Mouse (Mus musculus): ENCODE measurements at regions not wholly inside any gene's neighbourhood (a gene's known extent, or its start where the extent isn't known, plus 50 kb on each side); places are given as distances from the start of the nearest gene placed in this dataset.

DNA sequence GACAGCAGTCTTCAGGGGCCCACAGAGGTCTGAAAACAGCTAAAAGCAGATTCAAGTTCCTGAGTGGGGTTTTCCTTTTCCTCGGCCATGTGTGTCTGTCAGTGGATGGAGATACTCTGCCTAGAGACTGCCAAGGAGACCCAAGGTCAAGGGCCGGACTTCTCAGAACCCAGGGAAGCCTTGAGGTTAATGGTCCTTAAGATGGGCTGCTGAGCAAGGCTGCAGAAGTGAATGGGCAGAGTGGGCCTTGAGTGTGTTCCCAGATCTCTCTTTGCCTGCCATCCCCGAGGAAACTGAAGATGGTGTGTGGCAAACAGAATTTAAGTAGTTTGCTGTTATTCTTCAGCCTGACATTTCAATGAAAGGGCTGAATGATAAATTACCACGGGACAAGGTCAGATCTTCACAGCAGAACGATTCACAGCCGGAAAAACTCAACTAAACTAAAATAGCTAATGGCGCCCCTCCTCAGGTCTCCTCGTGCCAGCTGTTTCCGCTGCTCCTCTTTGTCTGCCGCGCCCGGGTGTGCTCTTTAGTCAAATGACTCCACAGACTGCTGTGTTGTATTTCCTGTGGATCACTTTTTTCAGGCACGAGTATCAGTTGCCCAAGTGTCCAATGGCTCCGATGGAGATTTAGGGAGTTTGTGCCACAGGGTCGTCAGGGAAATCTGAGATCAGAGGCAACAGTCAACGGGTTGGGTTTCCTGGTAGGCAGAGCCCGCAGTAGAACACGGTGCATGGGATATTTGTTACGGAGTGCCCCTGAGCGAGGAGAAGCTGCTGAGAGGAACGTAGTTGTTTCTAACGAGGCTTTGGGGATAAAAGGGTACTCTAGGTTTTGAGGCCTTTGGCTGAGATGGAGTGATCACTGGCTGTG, 93.5 kb upstream of the Tut7 start:
- no peak for DNase-seq (ENCODE audit: low read depth, low spot score)

DNA sequence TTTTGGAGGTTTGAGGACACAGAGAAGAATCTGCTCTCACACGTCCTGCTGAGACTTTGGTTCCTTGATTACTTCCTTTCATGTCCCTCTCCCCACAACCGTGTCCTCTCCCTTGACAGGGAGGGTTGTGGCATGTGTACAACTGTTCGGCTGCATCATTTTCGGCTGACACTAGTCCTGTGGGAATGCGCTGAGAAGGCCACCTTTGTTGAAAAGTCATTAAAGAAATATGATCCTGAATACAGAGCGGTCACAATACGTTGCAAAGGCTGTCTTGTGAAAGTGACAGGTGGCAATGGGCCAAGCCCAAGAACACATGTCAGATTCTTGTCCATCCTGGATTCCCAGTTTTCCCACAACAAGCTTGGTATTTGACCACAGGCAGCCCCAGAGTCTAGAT, 92.8 kb upstream of the Tut7 start:
- DNase-seq (ENCODE audit: low read depth, low spot score) = no peak

DNA sequence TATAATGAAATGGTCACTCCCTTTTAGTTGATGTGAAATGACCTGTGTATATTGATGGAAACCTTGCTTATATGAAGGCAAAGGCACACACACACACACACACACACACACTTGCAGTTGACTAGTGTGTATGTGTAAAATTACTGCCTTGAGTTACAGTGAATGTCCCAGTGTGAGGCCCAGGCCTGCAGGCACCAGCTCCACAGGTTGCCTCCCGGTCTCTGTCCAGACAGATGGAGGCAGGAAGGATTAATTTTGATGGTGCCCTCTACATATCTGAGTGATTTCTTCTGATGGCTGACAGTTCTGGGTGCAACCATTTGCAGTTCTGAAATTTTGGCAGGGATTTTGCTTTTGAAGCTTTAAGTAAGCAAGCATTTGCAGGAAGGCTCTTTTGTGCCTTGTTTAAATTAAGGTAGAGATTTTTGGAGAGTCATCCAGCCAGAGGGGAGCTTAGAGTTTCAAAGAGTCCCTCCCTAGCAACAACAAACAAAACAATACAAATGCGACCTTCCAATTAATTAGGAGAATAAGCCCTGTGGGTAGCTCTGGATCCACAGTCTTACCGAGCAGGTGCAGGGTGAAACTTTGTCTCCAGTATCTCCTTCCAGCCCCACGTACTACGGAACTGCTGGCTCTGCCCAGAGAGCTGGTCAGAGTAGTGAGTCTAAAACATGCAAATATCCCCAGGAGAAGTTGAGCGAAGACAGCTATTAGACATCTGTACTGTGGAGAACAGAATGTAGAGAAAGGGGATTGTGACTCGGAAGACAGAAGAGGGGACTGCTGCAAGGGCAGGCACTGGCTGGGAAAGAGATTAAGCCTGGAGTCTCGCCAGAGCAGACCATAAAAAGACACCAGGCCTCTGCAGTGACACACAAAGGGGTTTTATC, 87.5 kb upstream of the Tut7 start:
- no peak for DNase-seq (ENCODE audit: low read depth, low spot score)

DNA sequence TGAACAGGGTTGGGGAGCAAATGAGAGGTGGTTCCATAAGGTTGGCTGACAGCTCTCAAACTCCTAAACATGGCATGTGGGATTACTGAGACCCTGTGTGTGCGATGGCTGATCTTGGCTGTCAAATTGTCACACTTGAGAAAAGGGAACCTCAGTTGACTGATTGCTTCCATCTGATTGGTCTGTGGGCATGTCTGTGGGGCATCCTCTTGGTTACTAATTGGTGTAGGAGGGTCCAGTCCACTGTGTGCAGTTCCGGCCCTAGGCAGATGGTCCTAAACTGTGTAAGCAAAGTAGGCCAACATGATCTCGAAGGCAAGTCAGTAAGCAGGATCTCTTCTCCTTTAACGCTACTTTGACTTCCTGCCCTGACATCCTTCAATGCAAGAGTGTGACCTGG, 86.5 kb upstream of the Tut7 start:
- no peak for DNase-seq (ENCODE audit: low read depth, low spot score)

DNA sequence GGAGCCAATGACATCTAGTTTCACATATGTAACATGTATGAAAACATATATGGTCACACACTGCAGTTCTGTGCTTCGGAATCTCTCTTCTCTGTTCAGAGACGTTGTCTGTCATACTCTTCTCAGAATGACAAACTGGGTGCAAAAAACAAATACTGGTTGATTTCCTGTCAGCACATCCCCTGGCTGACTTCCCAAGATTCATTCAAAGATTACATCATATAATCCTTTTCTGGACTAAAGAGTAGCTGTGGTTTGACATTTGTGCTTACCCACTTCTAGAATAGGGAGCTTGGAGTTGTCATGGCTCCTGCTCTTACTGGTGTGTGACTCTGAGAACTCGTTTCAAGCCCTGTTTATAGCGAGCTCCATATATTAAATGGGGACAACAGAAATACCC, 85.8 kb upstream of the Tut7 start:
- no peak for DNase-seq (ENCODE audit: low read depth, low spot score)

DNA sequence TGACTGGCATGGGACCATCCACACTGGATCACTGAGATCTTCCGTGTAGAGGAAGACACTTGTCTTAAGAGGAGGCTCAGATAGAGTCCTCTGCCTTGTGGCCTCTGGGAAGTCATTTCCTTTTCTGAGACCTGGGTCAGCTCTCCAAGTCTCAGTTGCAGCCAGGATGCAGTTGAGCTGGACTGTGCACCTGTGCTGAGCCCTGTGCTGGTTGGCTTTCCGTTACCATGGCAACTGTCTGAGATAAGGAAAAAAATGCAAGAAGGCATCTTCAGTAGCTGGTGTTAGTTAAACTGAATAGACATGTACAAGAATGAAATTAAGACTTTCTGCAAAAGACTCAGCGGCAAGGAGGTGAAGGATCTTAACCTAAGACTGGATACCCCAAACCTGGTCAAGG, 82.5 kb upstream of the Tut7 start:
- DNase-seq (ENCODE audit: low read depth, low spot score) = no peak

DNA sequence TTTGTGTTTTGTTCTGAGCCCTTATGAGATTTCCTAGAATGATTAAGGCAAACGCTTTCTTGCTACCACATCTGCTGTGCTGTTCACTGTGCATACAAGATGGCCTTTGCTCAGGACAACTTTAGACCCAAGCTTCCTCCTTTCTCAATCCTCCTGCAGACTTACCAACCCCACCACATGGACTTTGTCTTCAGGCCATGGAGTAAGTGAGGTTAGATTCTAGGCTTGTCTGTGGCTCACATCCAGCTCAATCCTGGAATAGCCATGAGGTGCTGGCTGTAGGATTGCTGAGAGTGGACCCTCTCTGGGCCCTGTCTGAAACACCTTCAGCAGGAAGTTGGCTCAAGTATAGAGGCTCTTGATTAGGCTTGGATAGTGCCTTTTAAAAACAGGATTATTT, 81.5 kb upstream of the Tut7 start:
- DNase-seq (ENCODE audit: low read depth, low spot score) = no peak

DNA sequence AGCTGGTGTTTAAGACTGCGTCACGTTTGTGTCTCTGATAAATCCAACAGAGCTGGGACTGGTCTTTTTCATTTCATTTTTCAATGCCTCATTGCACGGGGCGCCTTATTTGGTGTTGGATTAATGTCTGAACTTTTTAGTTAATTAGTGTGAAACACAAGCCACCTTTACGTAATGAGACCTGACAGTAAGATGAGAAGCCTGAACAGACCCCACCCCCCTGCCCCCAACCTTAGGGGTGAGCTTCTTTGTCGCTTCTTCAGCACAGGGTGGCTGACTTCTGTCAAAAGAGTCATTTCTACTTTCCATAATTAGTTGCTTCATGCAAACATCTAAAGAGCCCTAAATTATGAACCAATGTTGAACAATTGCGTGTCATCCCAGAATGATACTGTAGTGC, 76.6 kb upstream of the Tut7 start:
- DNase-seq (ENCODE audit: low read depth, low spot score) = no peak

DNA sequence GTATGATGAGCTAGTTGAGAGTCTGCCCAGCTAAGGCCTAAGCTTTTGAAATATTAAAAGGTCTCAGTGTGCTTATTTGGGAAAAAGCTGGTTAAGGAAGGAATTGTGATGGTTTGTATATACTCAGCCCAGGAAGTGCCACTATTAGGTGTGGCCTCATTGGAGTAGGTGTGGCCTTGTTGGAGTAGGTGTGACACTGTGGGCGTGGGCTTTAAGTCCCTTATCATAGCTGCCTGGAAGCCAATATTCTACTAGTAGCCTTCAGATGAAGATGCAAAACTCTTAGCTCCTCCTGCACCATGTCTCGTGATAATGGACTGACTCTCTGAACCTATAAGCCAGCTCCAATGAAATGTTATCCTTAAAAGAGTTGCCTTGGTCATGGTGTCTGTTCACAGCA, 72.8 kb upstream of the Tut7 start:
- no peak for DNase-seq (ENCODE audit: low read depth, low spot score)

DNA sequence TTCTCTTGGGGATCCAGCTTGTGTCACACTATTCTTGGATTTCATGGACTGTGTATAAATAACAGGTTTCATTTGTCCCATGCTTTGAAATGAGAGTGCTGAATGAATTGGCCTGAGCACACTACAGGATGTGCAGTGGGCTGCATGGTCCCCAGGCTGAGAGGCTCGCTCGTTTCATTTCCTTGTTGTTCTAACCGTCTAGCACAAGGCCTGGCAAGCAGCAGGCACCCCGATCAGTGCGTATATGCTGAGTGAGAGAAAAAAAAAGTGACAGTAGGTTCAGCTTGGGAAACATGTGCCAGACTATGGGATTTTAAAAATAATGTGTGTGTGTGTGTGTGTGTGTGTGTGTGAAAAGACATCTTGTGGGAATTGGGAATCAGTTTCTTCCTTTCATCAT, 71.1 kb upstream of the Tut7 start:
- no peak for DNase-seq (ENCODE audit: low read depth, low spot score)

DNA sequence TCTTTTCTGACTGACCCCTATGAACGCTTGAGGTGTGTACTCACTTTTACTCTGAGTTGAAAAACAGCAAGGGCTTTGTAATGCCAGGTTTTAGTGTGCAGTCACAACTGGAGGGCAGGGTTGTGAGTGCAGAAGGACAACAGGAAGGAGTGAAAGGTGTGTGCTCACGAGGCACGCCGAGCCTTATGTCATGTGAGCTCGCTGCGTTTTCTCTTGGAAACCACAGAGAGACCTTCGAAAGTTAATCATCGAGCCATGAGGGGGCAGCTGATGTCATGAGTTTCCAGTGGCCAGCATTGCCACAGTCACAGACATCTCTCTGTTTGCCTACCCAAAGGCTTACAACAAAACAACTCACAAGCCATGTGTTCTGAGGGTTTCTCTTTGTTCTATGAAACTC, 70.0 kb upstream of the Tut7 start:
- DNase-seq (ENCODE audit: low read depth, low spot score) = no peak

DNA sequence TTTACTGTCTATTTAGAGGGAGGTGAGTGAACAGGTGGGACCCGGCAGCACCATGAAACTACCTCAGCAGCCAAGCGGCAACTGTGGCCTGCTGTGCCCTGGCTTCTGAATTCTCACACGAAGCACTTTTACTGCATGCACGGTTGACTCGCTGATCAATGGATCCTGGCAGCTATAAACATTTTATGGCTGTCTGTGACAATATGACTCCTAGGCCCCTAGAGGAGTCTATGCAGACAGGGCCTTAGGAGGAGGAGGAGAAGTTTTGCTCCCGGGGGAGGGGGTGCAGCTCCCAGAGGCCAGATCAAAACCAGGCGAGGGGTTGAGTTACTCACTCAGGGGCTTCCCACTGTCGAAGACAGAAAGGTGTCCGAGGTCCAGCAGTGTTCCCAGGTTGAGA, 69.4 kb upstream of the Tut7 start:
- DNase-seq (ENCODE audit: low read depth, low spot score) = peak; percentile 69

DNA sequence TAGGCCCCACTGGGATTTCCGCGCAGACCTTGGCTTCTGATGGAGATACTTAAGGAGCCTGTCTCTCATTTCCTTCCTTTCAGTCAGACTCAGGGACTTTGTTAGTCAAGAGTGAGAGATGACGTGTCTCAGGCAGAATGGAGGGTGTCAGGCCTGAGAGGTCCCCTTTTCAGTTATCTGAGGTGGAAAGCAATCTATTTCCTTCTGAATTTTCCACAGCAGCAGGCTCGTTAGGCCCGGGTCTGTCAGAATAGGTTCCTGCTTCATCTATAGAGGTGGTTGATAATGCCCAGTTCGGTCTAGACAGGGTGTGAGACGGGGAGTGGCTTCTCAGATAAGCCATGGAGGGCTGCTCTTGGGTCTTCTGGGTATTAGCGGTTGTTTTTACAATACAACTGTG, 68.8 kb upstream of the Tut7 start:
- no peak for DNase-seq (ENCODE audit: low read depth, low spot score)

DNA sequence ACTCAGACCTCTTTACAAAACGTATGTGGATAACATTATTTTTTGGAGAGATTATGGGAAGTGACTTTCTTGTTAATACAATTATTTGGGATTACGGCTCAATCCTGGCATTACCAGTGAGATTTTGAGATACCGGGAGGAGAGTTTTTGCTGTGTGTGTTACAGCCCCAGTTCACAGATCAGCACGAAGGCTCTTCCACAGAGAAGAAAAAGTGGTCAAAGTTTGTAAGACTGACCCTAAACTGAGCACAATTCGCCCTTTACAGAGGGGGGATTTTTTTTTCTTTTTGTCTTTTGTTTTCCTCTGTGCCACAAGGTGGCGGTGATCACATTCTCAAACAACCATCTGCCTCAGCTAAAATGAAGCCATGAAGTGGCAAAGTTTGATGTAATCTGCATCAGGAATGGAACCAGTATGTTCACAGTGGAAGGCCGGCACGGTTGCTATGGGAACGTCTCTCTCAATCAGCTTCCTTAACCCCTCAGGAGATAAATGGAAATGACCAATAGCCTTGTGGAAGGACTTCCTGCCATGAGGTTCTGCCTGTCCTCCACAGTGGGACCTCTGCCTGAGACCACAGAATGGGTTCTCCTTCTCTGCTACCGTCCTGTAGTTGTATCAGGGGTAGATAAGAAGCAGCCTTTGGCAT, 66.6 kb upstream of the Tut7 start:
- peak; percentile 84 for DNase-seq (ENCODE audit: low read depth, low spot score)

DNA sequence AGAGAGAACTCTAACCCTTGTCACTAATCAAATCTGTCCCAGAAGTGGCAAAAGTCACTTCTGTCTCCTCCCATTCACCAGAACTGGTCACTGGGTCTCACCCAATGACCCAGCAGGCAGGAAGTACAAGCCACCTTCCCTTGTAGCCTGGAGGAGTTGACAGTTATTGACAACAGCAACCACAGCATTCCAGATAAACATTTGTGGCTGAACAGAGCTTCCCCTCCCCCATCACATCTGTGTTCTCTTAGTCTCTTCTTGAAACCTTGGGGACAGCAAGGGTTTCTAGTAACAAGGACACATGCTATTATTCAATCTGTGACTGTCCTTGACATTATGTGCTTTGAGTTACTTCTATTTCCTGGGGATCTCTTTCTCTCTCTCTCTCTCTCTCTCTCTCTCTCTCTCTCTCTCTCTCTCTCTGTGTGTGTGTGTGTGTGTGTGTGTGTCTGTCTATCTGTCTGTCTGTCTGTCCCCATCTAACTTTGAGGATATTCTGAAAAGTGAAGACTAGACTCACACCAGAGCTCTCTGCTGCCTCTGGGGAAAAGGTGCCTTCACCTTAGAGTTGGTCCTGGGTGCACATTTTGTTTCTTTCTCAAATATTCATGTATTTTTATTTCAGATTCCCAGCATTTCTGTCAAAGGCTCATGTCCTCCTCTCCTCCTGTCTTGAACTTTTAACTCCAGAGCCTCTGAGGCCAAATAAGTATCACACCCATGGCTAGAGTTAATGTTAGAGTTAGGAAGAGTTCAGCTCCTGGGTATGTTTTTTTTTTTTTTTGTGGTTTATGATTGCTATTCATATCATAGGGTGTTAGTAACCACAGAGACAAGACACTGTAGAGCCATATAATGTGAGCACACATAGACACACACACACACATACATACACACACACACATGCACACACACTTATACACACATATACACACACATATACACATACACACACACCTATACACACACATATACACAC, 65.4 kb upstream of the Tut7 start:
- no peak for DNase-seq (ENCODE audit: low read depth, low spot score)

DNA sequence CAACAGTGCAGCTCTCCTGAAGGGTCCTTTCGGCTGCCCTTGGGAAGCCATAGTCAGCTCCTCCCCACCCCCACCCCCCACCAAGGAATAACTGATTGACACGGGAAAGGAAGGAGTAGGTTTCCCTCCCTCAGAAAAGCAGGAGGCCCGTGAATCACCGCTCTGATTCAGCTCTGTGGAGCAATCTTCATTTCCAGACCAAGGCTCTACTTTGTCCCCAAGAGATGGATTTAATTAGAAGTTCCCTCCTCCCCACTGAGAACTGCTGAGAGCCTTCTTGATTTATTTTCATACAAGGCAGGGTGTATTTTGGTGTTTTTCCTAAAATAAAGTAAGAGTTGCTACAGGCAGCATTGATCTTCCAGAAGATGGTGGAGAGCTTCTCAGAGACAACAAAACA, 64.4 kb upstream of the Tut7 start:
- DNase-seq (ENCODE audit: low read depth, low spot score) = no peak

DNA sequence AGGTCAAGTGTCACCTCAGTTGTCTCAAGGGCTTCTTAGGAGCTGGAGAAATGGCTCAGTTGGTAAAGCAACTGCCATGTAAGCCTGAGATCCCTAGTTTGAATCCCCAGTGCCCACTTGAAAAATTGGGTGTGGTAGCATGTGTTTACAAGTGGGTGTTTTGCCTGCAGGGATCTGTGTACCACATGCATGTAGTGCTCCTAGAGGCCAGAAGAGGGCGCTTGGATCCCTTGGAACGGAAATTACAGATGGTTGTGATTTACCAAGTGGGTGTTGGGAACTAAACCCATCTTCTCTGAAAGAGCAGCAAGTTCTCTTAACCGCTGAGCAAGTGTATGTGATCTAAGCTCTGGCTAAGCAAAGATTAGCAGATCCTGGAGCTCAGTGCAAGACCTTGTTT, 63.6 kb upstream of the Tut7 start:
- no peak for DNase-seq (ENCODE audit: low read depth, low spot score)

DNA sequence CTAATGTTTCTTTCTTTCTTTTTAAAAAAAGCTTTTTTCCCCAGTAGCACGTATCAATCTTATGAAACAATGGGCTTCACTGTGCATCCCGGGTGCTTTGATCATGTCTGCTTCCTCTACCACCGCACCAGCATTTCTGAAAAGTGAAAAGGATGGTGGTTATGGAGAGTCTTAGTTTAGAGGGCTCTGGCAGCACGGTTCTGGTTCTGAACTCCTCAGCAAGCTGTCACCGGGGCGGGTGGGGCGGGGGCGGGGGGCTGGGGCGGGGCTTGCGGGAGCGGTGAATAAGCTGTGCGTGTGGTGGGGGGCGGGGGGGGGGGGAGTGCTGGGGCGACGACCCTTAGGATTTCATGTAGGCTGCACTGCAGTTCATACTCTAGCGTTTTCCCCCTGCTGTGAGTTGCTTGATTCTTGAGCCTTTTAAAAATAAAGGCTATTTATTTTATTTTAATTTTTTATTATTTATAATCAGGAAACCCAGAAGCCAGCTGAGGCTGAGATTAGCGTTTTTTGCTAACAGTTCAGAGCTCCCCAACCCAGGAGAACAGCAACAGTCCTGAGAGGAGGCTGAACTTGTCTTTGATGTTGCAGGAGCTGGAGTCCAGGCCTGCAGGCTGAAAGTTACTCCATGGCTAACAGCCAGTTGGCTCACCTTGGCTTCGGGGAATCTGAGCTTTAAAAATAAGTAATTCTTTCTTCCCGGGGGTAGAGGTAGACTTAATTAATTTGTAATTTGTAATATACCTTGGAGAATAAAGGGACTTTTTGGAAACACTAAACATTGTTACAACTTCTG, 59.2 kb upstream of the Tut7 start:
- DNase-seq (ENCODE audit: low read depth, low spot score) = no peak

DNA sequence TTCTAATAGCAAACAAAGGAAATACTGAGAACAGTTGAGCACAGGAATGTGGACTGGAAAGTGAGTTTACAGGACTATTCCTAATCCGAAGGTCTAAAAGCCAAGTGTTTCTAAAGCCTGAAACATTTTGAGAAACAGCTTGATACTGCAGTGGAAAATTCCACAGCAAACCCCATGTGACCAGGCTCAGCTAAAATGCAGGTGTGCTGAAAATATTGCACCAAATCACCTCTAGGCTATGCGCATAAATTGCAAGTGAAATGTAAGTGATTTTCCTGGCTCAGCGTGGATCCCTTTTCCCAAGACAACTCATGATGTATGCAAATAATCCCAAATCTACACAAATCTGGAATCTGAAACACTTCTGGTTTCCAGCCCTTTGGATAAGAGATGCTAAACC, 57.1 kb upstream of the Tut7 start:
- DNase-seq (ENCODE audit: low read depth, low spot score) = no peak

DNA sequence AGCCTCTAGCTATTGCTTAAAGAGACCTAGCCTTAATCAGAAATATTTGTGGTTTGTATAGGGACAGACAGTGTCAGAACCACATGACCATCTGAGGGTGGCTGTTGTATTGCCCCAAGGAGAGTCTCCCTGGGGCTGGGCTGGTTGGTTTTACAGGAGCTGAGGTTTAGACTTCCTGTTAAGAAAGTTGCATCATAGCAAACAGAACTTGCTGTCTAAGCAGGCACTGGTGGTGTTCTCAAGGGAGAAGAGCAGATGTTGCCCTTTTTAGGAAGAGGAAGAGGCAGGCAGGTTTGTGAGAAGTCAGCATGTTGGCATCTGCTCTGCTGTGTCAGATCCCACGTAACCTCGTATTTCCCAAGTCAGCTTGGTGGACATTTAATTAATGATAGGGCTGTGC, 52.7 kb upstream of the Tut7 start:
- DNase-seq (ENCODE audit: low read depth, low spot score) = no peak
